Mouse (Mus musculus) kidney, embryonic 14.5 days (tissue): ENCODE measurements around the gene Ccna2. TPM values are rescaled to one million over a fixed set of nuclear protein-coding genes. Genes with fewer than 3 reads are reported as not detected.

Source experiments
- ATAC-seq: fragments of 200-750 bp; cut with Nextera tagmentation; 2 replicates; pipeline ENCODE4 v1.8.0; 2017; ENCODE audit warnings: moderate number of reproducible peaks, mild to moderate bottlenecking, moderate TSS enrichment, moderate library complexity; ENCODE audit not compliant: low FRiP score, low TSS enrichment
- H3K27ac ChIP-seq: fragments of 300-500 bp; sonication (generic); 2 replicates; pipeline ENCODE4 v1.5.1; 2014; ENCODE audit warnings: low read depth, mild to moderate bottlenecking, low read length, moderate library complexity, mixed read lengths
- H3K27me3 ChIP-seq: fragments of 300-500 bp; sonication (generic); 2 replicates; pipeline ENCODE4 v1.6.1; 2014; ENCODE audit warnings: mild to moderate bottlenecking, low read length; ENCODE audit not compliant: control insufficient read depth, insufficient read depth
- H3K36me3 ChIP-seq: fragments of 300-500 bp; sonication (generic); 2 replicates; pipeline ENCODE4 v1.6.1; 2014; ENCODE audit warnings: low read length, mixed read lengths; ENCODE audit not compliant: control insufficient read depth, insufficient read depth
- H3K4me1 ChIP-seq: fragments of 300-500 bp; sonication (generic); 2 replicates; pipeline ENCODE4 v1.6.1; 2014; ENCODE audit warnings: low read length, mixed read lengths; ENCODE audit not compliant: control insufficient read depth, insufficient read depth
- H3K4me2 ChIP-seq: fragments of 300-500 bp; sonication (generic); replicated peaks from 2 replicates; pipeline ENCODE4 v1.6.1; 2014; ENCODE audit warnings: low read depth, mild to moderate bottlenecking, low read length
- H3K4me3 ChIP-seq: fragments of 300-500 bp; sonication (generic); 2 replicates; pipeline ENCODE4 v1.5.1; 2014; ENCODE audit warnings: mild to moderate bottlenecking, low read length
- H3K9ac ChIP-seq: fragments of 300-500 bp; sonication (generic); 2 replicates; pipeline ENCODE4 v1.6.1; 2014; ENCODE audit warnings: low read depth, mild to moderate bottlenecking, low read length, moderate library complexity
- H3K9me3 ChIP-seq: fragments of 300-500 bp; sonication (generic); 2 replicates; pipeline ENCODE4 v1.6.1; 2016; ENCODE audit warnings: low read length; ENCODE audit not compliant: control insufficient read depth
- WGBS: fragments of 180-500 bp; shearing (Covaris S2); extraction: QIAGEN DNeasy Blood & Tissue Kit; methylation state at CpG from one replicate; pipeline ENCODE4 v1.1.7; 2014; 5-methylcytosine and 5-hydroxymethylcytosine counted together
- polyA plus RNA-seq: library from polyadenylated mRNA; unstranded; fragments of >200 nt; fragmentation: Nextera tagmentation; extraction: Ambion mirVana; gene quantifications from 2 replicates; pipeline ENCODE4 v1.2.1, GENCODE M21; 2014

Gene Ccna2
- polyA plus RNA-seq, 1 experiment from 2014 or later, result 230 TPM

DNA sequence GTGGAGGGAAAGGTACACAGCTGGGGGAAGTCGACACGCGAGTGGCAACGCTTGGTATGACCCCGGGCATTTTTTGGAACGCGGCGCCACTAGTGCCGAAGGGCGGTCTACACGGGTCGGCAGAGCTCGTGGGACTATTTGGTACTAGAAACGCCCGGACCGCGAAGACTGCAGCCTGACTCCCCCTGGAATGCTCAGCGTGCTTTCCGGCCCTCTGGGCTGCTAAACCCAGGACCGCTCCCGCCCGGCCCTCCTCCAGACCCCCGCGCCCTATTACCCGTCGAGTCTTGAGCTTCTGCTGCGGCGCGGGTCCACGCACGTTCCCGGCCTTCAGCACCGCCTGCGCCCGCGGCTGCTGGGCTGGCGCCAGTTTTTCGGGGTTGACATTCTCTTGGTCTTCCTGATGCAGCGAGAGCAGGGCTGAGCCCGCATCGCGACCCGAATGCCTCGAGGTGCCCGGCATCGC lies 556 bp downstream of the Ccna2 start:
- Histone ChIP-seq H3K9me3 (no peaks in the 10 kb centered on the region), H3K36me3 (peaks cover 40% of the 10 kb centered on the region)

DNA sequence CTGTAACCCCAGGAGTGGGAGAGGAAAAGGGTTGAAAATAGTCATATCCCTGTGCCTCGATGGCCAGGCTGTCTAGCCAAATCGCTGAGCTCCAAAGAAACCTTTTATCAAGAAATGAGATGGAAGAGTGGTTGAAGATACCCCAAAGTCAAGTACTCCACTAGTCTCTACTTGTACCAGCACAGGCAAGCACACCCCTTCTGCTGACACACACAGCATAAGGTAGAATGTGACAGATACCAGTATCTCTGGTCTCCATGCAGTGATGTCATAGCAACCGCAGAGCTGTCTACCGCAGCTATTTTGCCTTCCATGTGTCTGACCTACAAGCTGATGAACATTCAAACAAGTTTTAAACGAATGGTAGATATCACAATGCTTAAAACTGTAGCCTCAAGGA lies 2.1 kb downstream of the Ccna2 start:
- H3K9me3 ChIP-seq, result no peaks in the 10 kb centered on the region
- no peaks in the 10 kb centered on the region for H3K27me3 ChIP-seq
- H3K4me3 ChIP-seq, result peak overlapping the region; percentile 90; the same call in 1 of the 2 replicates
- peaks cover 16% of the 10 kb centered on the region for H3K4me1 ChIP-seq
- H3K36me3 ChIP-seq, result peaks cover 55% of the 10 kb centered on the region
- WGBS, result 91% methylated on average over 5 of the region's 5 CpGs
- peak overlapping the region; percentile 70 for H3K4me2 ChIP-seq
- no peak overlapping the region for H3K27ac ChIP-seq
- ATAC-seq, result no peak
- H3K9ac ChIP-seq, result 0 out of 2 replicates have a peak overlapping the region, but pooled peaks have one; percentile 92

More for the DNA sequence above, 556 bp downstream of the Ccna2 start:
- Histone ChIP-seq H3K4me3 (peak overlapping the region; percentile 90), H3K9ac (peak overlapping the region; percentile 92), H3K4me2 (peak overlapping the region; percentile 70), H3K27me3 (no peaks in the 10 kb centered on the region), H3K4me1 (peaks cover 16% of the 10 kb centered on the region), H3K27ac (peak overlapping the region; percentile 80)
- peak; percentile 51 for ATAC-seq
- WGBS, result under 1% methylated on average over 40 of the region's 46 CpGs

DNA sequence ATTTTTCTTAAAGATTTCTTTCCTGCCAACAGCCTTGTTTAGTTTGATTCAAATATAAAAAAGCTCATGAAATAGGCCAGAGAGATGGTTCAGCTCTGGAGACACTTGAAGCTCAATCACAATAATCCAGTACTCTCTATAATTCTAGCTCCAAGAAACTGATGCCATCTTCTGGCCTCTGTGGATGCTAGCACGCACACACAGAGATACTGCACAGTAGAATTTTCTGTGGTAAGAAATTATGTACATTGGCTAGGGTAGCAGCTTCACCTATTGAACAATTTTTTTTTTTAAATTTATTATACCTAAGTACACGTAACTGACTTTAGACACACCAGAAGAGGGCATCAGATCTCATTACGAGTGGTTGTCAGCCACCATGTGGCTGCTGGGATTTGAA lies 8.3 kb downstream of the Ccna2 start:
- Histone ChIP-seq H3K27me3 (no peaks in the 10 kb centered on the region), H3K9ac (no peak overlapping the region), H3K9me3 (no peaks in the 10 kb centered on the region), H3K4me2 (no peak overlapping the region), H3K36me3 (peaks cover 73% of the 10 kb centered on the region), H3K27ac (no peak overlapping the region), H3K4me1 (no peaks in the 10 kb centered on the region), H3K4me3 (no peak overlapping the region)
- 90% methylated on average over 3 of the region's 3 CpGs for WGBS
- ATAC-seq, result no peak

DNA sequence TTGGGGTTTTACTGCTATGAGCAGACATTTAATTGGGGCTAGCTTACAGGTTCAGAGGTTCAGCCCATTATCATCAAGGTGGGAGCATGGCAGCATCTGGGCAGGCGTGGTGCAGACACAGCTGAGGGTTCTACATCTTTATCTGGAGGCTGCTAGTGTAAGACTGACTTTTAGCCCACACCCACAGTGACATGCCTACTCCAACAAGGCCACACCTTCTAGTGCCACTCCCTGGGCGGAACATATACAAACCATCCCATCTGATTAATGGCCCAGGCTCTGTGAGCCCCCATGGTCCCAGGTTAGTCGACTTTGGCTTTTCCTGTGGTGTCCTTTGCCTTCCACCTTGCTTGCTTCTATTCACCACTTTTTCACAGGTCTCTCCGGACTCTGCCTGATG lies 12.3 kb downstream of the Ccna2 start:
- WGBS, result 80% methylated on average over 4 of the region's 4 CpGs
- no peak overlapping the region for H3K4me2 ChIP-seq

DNA sequence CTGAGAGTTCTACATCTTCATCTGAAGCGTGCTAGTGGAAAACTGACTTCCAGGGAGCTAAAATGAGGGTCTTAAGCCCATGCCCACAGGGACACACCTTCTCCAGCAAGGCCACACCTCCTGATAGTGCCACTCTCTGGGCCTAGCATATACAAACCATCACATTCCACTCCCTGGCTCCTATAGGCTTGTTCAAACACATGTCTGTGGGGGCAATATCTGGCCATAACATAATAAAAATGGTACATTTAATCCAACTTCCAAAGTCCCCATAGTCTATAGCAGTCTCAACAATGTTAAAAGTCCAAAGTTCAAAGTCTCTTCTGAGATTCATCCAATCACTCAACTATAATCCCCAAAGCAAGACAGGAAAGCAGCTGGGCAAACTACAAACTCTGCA lies 14.3 kb downstream of the Ccna2 start:
- WGBS, result 81% methylated on average over 1 of the region's 1 CpGs
- Histone ChIP-seq H3K27ac (no peak overlapping the region), H3K4me3 (no peak overlapping the region), H3K9me3 (no peaks in the 10 kb centered on the region), H3K27me3 (no peaks in the 10 kb centered on the region), H3K36me3 (peaks cover 62% of the 10 kb centered on the region), H3K4me1 (no peaks in the 10 kb centered on the region), H3K4me2 (no peak overlapping the region), H3K9ac (no peak overlapping the region)
- ATAC-seq, result no peak

More for the DNA sequence above, 12.3 kb downstream of the Ccna2 start:
- no peak overlapping the region for H3K9ac ChIP-seq
- ATAC-seq, result no peak
- H3K27ac ChIP-seq, result no peak overlapping the region
- H3K4me3 ChIP-seq, result no peak overlapping the region
- peaks cover 70% of the 10 kb centered on the region for H3K36me3 ChIP-seq
- H3K27me3 ChIP-seq, result no peaks in the 10 kb centered on the region
- H3K4me1 ChIP-seq, result no peaks in the 10 kb centered on the region
- H3K9me3 ChIP-seq, result no peaks in the 10 kb centered on the region

DNA sequence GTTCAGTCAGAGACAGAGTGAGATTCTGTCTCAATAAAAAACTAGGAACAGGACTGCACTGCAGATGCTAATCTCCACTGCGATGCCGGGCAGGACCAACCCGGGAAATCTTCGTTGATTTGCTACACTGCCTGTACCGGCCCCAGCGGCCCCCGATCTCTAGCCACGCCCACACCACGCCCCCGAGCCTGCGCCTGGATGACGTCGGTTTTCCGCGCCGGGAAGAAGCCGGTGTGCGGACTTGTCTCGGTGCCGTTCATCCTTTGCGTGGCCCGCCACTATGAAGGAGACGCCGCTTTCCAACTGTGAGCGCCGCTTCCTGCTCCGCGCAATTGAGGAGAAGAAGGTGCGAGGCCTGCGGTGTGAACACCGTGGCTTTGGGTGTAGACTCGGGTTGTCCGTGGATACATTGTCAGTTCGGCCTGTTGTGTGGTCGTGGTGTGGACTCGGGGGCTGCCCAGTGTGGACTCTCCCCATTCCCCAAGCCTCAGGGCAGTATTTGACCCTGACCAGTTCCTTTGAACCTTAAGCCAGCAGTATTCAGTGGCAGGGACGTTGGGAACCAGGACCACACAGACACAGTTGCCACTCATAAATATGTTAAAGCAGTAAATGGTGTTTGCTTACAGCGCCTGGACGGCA lies 19.4 kb downstream of the Ccna2 start, which contains the start of gene Exosc9:
Exosc9 (plus strand) TSS at position 201 of the 642 bp plus-strand sequence.
- H3K4me2 ChIP-seq, result peak within 1 kb of the TSS; percentile 93
- peak within 1 kb of the TSS; percentile 93 for H3K4me3 ChIP-seq
- no peaks in the 10 kb centered on the region for H3K9me3 ChIP-seq
- peak within 1 kb of the TSS; percentile 72 for H3K9ac ChIP-seq
- ATAC-seq, result peak; percentile 96
- no peaks in the 10 kb centered on the region for H3K27me3 ChIP-seq
- H3K4me1 ChIP-seq, result no peaks in the 10 kb centered on the region
- no peak within 1 kb of the TSS for H3K27ac ChIP-seq
- under 1% methylated on average over 39 of the region's 39 CpGs for WGBS
- peaks cover 34% of the 10 kb centered on the region for H3K36me3 ChIP-seq

DNA sequence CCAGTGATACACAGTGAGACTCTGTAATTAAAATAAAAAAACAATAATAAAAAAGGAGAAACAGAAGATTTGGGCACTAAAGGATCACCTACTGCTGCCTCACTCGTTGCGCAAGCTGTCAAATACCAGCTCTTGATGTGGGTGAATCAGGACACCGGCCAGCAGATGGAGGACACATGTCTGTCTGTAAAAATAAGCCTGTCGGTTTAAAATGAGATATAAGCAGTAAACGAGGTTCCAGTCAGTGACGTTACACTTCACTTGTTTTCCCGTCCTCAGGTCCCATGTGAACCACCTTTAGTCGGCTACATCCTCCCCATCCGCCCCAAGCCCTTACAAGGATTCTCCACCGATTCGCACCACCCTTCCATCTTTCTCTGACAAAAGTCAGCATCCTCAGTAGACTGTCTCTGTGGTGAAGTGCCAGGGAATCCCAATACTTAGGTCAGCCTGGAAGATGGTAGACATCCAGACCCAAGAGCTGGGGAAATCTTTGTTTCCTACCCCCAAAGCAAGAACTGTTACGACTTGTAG lies 20.0 kb downstream of the Ccna2 start:
- peaks cover 28% of the 10 kb centered on the region for H3K36me3 ChIP-seq
- H3K9ac ChIP-seq, result peak overlapping the region; percentile 72; the same call in 1 of the 2 replicates
- no peak overlapping the region for H3K27ac ChIP-seq
- H3K4me1 ChIP-seq, result no peaks in the 10 kb centered on the region
- peak; percentile 62 for ATAC-seq
- 22% methylated on average over 12 of the region's 12 CpGs for WGBS
- H3K4me2 ChIP-seq, result peak overlapping the region; percentile 93
- H3K4me3 ChIP-seq, result peak overlapping the region; percentile 93
- no peaks in the 10 kb centered on the region for H3K9me3 ChIP-seq
- no peaks in the 10 kb centered on the region for H3K27me3 ChIP-seq

DNA sequence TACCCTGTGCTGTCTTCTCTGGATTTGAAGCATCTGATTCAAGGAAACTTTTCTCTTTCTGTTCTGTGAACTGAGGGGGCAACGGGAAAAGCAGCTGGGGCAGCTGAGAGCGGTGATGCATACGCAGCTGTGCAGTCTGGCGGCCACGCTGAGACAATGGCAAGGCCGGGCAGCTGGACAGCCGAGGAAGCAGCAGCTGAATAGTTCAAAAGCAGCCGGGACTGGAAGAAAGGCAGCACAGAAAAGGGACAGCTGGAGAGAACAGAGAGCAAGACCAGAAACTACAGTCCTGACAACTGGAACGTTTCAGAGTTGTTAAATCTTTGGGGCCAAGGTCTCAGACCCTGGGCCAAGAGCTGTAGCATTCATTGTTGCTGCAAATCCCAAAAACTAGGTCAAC lies 20.6 kb downstream of the Ccna2 start:
- Histone ChIP-seq H3K4me1 (no peaks in the 10 kb centered on the region), H3K9ac (0 out of 2 replicates have a peak overlapping the region, but pooled peaks have one; percentile 4), H3K36me3 (peaks cover 24% of the 10 kb centered on the region), H3K4me2 (peak overlapping the region; percentile 93), H3K4me3 (peak overlapping the region; percentile 93; the same call in 1 of the 2 replicates), H3K27me3 (no peaks in the 10 kb centered on the region), H3K9me3 (no peaks in the 10 kb centered on the region), H3K27ac (no peak overlapping the region)
- 27% methylated on average over 9 of the region's 9 CpGs for WGBS
- ATAC-seq, result no peak

DNA sequence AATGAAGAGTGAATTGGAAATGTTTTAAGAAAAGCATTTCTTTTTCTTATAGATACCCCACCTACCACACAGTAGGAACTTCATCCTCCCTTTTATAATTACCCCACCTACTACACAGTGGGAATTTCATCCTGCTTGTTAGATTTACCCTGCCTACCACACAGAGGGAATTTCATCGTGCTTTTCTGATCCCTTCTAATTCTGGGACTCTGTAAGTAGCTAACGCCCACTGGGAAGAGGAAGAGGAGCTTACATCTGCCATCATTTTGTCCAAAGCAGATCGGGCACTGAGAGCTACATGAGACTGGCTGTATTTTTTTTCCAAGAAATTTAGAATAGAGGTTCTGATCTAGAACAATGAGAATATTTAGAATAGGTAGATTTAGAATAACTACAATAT lies 27.0 kb downstream of the Ccna2 start:
- Histone ChIP-seq H3K27ac (no peak overlapping the region), H3K4me3 (no peak overlapping the region), H3K27me3 (no peaks in the 10 kb centered on the region), H3K36me3 (no peaks in the 10 kb centered on the region), H3K4me2 (no peak overlapping the region), H3K4me1 (no peaks in the 10 kb centered on the region), H3K9me3 (no peaks in the 10 kb centered on the region), H3K9ac (no peak overlapping the region)
- no peak for ATAC-seq
- WGBS, result 86% methylated on average over 3 of the region's 3 CpGs
